Mouse (Mus musculus) thymus, adult 2 months (tissue): ENCODE results near the gene Abhd6.

Source experiments
- CTCF ChIP-seq: fragments of 200-500 bp; IDR thresholded peaks from 2 replicates; pipeline ENCODE4 v1.5.1; 2012; ENCODE audit warnings: mild to moderate bottlenecking, control low read depth, low read length, moderate library complexity, borderline replicate concordance; ENCODE audit not compliant: control insufficient read depth, poor library complexity, insufficient read depth; ENCODE audit errors: extremely low read depth
- POLR2A ChIP-seq: fragments of 200-500 bp; IDR thresholded peaks from 2 replicates; pipeline ENCODE4 v1.6.1; 2012; ENCODE audit warnings: mild to moderate bottlenecking, low read length, control low read depth, moderate library complexity; ENCODE audit not compliant: control insufficient read depth, poor library complexity, insufficient read depth; ENCODE audit errors: extremely low read depth

GRCm38 (mm10) chr14:8059938-8060337 lies 57.2 kb downstream of the Abhd6 start:
- TF ChIP-seq POLR2A = no peak
- TF ChIP-seq CTCF = no peak
